Mouse (Mus musculus): ENCODE data around the gene Il2ra. TPM values are rescaled to one million over a fixed set of nuclear protein-coding genes. Genes with fewer than 3 reads are reported as not detected.
A peak's percentile ranks its signal among the peaks of the same experiment; 100 is the strongest.

Gene Il2ra
- 0.05 and 0.16 TPM in 2 replicates for polyA plus RNA-seq (2015; fragmentation: Nextera tagmentation; extraction: Ambion mirVana)

DNA sequence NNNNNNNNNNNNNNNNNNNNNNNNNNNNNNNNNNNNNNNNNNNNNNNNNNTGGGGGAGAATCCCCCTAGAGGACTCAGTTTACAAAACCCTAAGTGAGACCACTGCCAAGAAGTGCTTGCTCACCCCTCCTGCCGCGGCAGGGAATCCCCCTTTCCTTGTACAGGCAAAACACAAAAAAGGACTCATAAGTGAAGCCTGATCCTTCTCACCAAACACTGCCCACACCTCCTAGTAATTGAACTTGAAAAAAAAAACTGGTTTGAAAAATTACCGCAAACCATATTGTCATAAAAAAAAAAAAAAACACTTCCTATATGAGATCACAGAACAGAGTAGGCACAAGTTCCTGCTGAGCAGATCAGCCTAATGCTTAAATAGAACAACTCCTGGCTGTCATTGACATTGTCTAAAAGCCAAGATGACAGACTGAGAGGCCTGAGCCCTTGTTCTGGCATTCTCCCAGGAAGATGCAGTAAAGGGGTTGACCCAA is at the start of gene Il2ra:
TSS of gene Il2ra (plus strand) at position 357 of the 491 bp plus-strand sequence.
- TF ChIP-seq CTCF (IDR thresholded peaks at IDR 0.05; ENCODE audit: low read depth): no peak
- Histone ChIP-seq H3K4me1 (replicated peaks; ENCODE audit: control insufficient read depth, insufficient read depth, low read length) (no peaks in the 10 kb centered on the region), H3K27ac (ENCODE audit: low read depth, low read length) (no peak within 1 kb of the TSS), H3K9ac (ENCODE audit: low read depth, low read length) (no peak within 1 kb of the TSS), H3K9me3 (ENCODE audit: control insufficient read depth) (no peaks in the 10 kb centered on the region), H3K36me3 (ENCODE audit: control insufficient read depth, insufficient read depth) (no peaks in the 10 kb centered on the region), H3K27me3 (replicated peaks; ENCODE audit: control insufficient read depth, insufficient read depth, low read length) (no peaks in the 10 kb centered on the region), H3K4me3 (ENCODE audit: low read depth, low read length) (no peak within 1 kb of the TSS), H3K4me2 (replicated peaks; ENCODE audit: low read depth) (no peak within 1 kb of the TSS)
- 87% methylated on average over 3 of the region's 3 CpGs for WGBS
- ATAC-seq: no peak

DNA sequence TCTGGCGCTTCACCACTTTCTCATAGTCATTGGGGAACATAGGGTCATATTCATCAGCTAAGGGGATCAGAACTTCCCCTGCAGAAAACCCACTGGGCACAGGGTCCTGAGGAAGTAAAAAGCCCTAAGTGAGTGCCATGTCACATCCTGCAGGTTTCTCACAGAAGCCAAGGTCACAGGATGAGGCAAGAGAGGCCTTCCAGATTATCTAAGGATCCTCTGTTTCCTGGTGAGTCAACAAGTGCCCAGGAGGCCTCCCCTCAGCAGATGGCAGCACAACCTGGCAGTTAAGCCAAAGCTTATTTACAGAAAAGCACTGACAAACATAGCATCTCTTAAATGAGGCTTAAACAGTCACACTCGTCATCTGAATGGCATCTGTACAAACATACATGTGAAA is 45.9 kb upstream of the Il2ra start:
- Histone ChIP-seq H3K4me2 (replicated peaks; ENCODE audit: low read depth) (no peak overlapping the region), H3K36me3 (ENCODE audit: control insufficient read depth, insufficient read depth) (peaks cover 78% of the 10 kb centered on the region), H3K27ac (ENCODE audit: low read depth, low read length) (no peak overlapping the region), H3K9ac (ENCODE audit: low read depth, low read length) (no peak overlapping the region), H3K4me1 (replicated peaks; ENCODE audit: control insufficient read depth, insufficient read depth, low read length) (peaks cover under 1% of the 10 kb centered on the region; the same call in 1 of the 2 replicates), H3K9me3 (ENCODE audit: control insufficient read depth) (no peaks in the 10 kb centered on the region), H3K4me3 (ENCODE audit: low read depth, low read length) (no peak overlapping the region), H3K27me3 (replicated peaks; ENCODE audit: control insufficient read depth, insufficient read depth, low read length) (no peaks in the 10 kb centered on the region)
- 76% methylated on average over 2 of the region's 2 CpGs for WGBS
- TF ChIP-seq CTCF (IDR thresholded peaks at IDR 0.05; ENCODE audit: low read depth): 0 out of 2 replicates have a peak, but pooled peaks have one; percentile 28
- ATAC-seq: 0 out of 2 replicates have a peak, but pooled peaks have one; percentile 54

DNA sequence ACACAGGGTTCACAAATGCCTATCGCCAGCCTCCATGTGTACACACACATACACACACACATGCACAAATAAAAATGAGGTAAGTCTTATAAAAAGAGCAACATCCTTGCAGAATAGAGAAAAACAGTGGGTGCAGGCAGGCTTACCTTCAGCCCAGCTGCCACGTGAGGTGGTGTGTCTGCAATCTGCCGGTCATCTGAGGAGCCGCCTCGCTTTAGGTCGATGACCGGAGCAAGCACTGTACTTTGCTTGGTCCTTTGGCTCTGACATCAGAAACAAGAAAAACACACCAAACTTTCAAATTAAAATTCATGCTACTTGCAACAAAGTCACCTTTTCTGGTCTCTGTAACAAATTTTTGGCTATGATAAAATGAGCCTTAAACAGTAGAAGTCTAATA is 44.7 kb upstream of the Il2ra start:
- Histone ChIP-seq H3K9me3 (ENCODE audit: control insufficient read depth) (no peaks in the 10 kb centered on the region), H3K27me3 (replicated peaks; ENCODE audit: control insufficient read depth, insufficient read depth, low read length) (no peaks in the 10 kb centered on the region), H3K4me1 (replicated peaks; ENCODE audit: control insufficient read depth, insufficient read depth, low read length) (peaks cover 6% of the 10 kb centered on the region; the same call in 1 of the 2 replicates), H3K27ac (ENCODE audit: low read depth, low read length) (no peak overlapping the region), H3K36me3 (ENCODE audit: control insufficient read depth, insufficient read depth) (peaks cover 66% of the 10 kb centered on the region), H3K4me2 (replicated peaks; ENCODE audit: low read depth) (no peak overlapping the region), H3K9ac (ENCODE audit: low read depth, low read length) (no peak overlapping the region), H3K4me3 (ENCODE audit: low read depth, low read length) (no peak overlapping the region)
- TF ChIP-seq CTCF (IDR thresholded peaks at IDR 0.05; ENCODE audit: low read depth): no peak
- WGBS: 92% methylated on average over 7 of the region's 7 CpGs
- no peak for ATAC-seq

DNA sequence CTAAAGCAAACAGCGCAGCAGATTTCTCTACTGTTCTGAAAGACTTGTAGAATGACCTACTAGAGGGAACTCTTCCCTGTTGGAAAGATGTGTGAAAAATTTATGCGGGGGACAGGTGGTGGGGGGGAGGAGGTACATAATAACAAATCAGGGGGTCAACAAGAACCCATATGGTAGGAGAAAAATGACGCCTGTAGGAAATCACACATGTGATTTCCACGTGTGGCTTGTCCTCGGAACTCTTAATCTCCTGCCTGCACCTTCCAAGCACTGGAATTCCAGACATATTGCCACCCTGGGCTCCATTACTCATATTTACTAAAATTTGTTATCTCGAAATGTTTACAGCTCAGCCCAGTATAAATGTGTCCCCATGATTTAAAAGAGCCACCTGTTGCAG is 40.8 kb upstream of the Il2ra start:
- no peaks in the 10 kb centered on the region for H3K9me3 ChIP-seq (ENCODE audit: control insufficient read depth)
- peaks cover 35% of the 10 kb centered on the region for H3K36me3 ChIP-seq (ENCODE audit: control insufficient read depth, insufficient read depth)
- WGBS: 63% methylated on average over 6 of the region's 6 CpGs
- no peaks in the 10 kb centered on the region for H3K27me3 ChIP-seq (replicated peaks; ENCODE audit: control insufficient read depth, insufficient read depth, low read length)
- ATAC-seq: no peak
- no peak overlapping the region for H3K27ac ChIP-seq (ENCODE audit: low read depth, low read length)
- H3K4me3 ChIP-seq (ENCODE audit: low read depth, low read length): peak overlapping the region; percentile 84
- H3K9ac ChIP-seq (ENCODE audit: low read depth, low read length): peak overlapping the region; percentile 90; the same call in 1 of the 2 replicates
- H3K4me2 ChIP-seq (replicated peaks; ENCODE audit: low read depth): peak overlapping the region; percentile 76
- peaks cover 6% of the 10 kb centered on the region; the same call in 1 of the 2 replicates for H3K4me1 ChIP-seq (replicated peaks; ENCODE audit: control insufficient read depth, insufficient read depth, low read length)
- no peak for TF ChIP-seq CTCF (IDR thresholded peaks at IDR 0.05; ENCODE audit: low read depth)

DNA sequence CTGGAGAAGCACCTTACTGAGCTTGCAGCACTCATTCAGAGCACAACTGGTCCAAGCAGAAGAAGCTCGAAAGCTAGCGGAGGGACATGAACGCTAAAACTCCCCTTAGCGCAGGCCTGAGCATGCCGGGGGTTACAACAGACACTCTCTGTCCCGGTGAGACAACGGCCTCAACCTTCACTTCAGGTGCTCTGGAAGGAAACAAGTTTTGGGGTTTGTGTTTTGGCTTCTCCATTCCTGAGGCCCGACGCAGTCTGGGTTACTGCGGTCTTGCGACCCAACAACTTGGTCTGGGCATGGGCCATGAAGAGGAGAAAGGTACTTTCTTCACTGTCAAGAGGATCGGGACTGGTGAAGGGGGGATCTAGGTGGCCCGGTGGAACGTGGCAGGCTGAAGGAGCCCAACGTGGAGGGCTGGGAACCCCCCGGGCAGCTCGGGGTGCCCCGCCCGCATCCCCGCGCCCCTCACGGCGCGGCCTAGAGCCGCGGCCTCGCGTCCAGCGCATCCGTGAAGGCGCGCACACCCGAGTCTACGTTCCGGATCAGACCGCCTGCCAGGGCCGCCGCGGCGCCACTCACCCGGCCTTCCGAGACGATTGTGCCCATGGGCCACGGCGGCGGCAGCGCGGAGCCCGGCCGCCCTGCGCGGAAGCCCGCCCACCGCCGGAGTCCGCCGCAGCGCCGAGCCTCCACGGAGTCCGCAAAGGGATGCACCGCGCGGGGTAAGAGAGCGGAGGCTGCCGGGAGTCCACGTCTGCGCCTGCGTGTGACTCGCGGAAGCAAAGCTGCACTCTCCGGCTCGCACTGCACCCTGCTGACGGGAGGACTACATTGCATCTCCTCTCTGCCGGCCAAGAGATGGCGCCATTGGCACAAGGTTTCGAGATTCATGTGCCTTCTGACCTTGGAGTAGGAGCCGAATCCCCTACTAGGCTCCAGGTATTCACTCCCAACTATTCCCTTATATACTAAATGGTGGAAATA is 39.8 kb upstream of the Il2ra start:
- peak overlapping the region; percentile 41; the same call in 1 of the 2 replicates for H3K27ac ChIP-seq (ENCODE audit: low read depth, low read length)
- ATAC-seq: peak; percentile 98
- under 1% methylated on average over 72 of the region's 78 CpGs for WGBS

DNA sequence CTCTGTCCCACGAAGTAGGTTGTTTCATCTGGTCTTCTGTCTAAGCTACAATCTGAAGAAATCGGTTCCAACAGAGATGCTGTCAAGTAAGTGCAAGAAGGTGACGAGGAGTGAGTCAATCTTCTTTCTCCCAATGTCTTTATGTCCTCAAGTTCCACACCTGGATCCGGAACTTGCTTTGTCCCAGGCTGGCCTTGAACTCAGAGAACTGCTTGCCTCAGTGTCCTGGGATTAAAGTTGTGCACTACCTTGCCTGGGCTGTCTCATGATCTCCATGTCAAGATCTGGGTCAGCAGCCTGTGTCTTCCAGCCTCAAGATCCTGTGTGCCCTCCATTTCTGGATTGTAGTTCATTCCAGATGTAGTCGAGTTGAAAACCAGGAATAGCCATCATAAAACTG is 38.6 kb upstream of the Il2ra start, which contains the start of gene Rbm17:
TSS of gene Rbm17 (minus strand) at position 101 of the 400 bp plus-strand sequence.
- peak within 1 kb of the TSS; percentile 41; the same call in 1 of the 2 replicates for H3K27ac ChIP-seq (ENCODE audit: low read depth, low read length)
- no peaks in the 10 kb centered on the region for H3K9me3 ChIP-seq (ENCODE audit: control insufficient read depth)
- TF ChIP-seq CTCF (IDR thresholded peaks at IDR 0.05; ENCODE audit: low read depth): no peak
- H3K4me3 ChIP-seq (ENCODE audit: low read depth, low read length): peak within 1 kb of the TSS; percentile 84
- peak within 1 kb of the TSS; percentile 76 for H3K4me2 ChIP-seq (replicated peaks; ENCODE audit: low read depth)
- no peaks in the 10 kb centered on the region for H3K27me3 ChIP-seq (replicated peaks; ENCODE audit: control insufficient read depth, insufficient read depth, low read length)
- H3K9ac ChIP-seq (ENCODE audit: low read depth, low read length): peak within 1 kb of the TSS; percentile 90
- peaks cover 6% of the 10 kb centered on the region; the same call in 1 of the 2 replicates for H3K4me1 ChIP-seq (replicated peaks; ENCODE audit: control insufficient read depth, insufficient read depth, low read length)
- 83% methylated on average over 5 of the region's 5 CpGs for whole genome bisulfite sequencing
- peaks cover 14% of the 10 kb centered on the region; the same call in 1 of the 2 replicates for H3K36me3 ChIP-seq (ENCODE audit: control insufficient read depth, insufficient read depth)
- ATAC-seq: no peak

More for the DNA sequence above, 39.8 kb upstream of the Il2ra start:
- peak; percentile 100 for TF ChIP-seq CTCF (IDR thresholded peaks at IDR 0.05; ENCODE audit: low read depth)
- Histone ChIP-seq H3K9me3 (ENCODE audit: control insufficient read depth) (no peaks in the 10 kb centered on the region), H3K4me3 (ENCODE audit: low read depth, low read length) (peak overlapping the region; percentile 84), H3K4me1 (replicated peaks; ENCODE audit: control insufficient read depth, insufficient read depth, low read length) (peaks cover 6% of the 10 kb centered on the region; the same call in 1 of the 2 replicates), H3K4me2 (replicated peaks; ENCODE audit: low read depth) (peak overlapping the region; percentile 76), H3K27me3 (replicated peaks; ENCODE audit: control insufficient read depth, insufficient read depth, low read length) (no peaks in the 10 kb centered on the region), H3K36me3 (ENCODE audit: control insufficient read depth, insufficient read depth) (peaks cover 26% of the 10 kb centered on the region), H3K9ac (ENCODE audit: low read depth, low read length) (peak overlapping the region; percentile 90)

Measured in intestine, postnatal 0 days (tissue).